Mouse (Mus musculus) liver, embryonic 14.5 days (tissue): ENCODE data around the gene Tas1r2. TPM values are rescaled to one million over a fixed set of nuclear protein-coding genes. Genes with fewer than 3 reads are reported as not detected.

Experiments
- ATAC-seq: fragments of 200-750 bp; cut with Nextera tagmentation; 2 replicates; pipeline ENCODE4 v1.8.0; 2017; ENCODE audit warnings: moderate number of reproducible peaks, mild to moderate bottlenecking, moderate library complexity; ENCODE audit not compliant: insufficient read depth
- DNase-seq, 3 experiments: peaks; one replicate each; pipeline ENCODE4 v3.0.0-alpha.2; 2012 to 2013; ENCODE audit warnings: low read depth in 3 of 3, low spot score in 3 of 3
- H3K27ac ChIP-seq: fragments of 300-500 bp; sonication (generic); 2 replicates; pipeline ENCODE4 v1.5.1; 2014; ENCODE audit warnings: moderate library complexity, mild to moderate bottlenecking, control low read depth, inconsistent platforms
- H3K27me3 ChIP-seq: fragments of 300-500 bp; sonication (generic); 2 replicates; pipeline ENCODE4 v1.6.1; 2014; ENCODE audit warnings: mild to moderate bottlenecking, low read length, moderate library complexity; ENCODE audit not compliant: control insufficient read depth, insufficient read depth
- H3K36me3 ChIP-seq: fragments of 300-500 bp; sonication (generic); replicated peaks from 2 replicates; pipeline ENCODE4 v1.6.1; 2014; ENCODE audit warnings: low read depth; ENCODE audit not compliant: control insufficient read depth, insufficient read depth
- H3K4me1 ChIP-seq, 2 experiments: fragments of 200-500 bp in 1 of 2; fragments of 300-500 bp in 1 of 2; sonication (generic) in 1 of 2; replicated peaks; 2 replicates each; pipeline ENCODE4 v1.6.1; 2012 to 2014; ENCODE audit warnings: antibody characterized with exemption in 1 of 2, inconsistent platforms in 1 of 2, low read length in 1 of 2; ENCODE audit not compliant: control insufficient read depth in 2 of 2, insufficient read depth in 2 of 2
- H3K4me2 ChIP-seq: fragments of 300-500 bp; sonication (generic); 2 replicates; pipeline ENCODE4 v1.6.1; 2014; ENCODE audit warnings: low read depth, mild to moderate bottlenecking, control low read depth, moderate library complexity
- H3K4me3 ChIP-seq, 2 experiments: fragments of 200-500 bp in 1 of 2; fragments of 300-500 bp in 1 of 2; sonication (generic) in 1 of 2; 2 replicates each; pipeline ENCODE4 v1.5.1; 2012 to 2014; ENCODE audit warnings: low read depth in 2 of 2, low read length in 2 of 2, mild to moderate bottlenecking in 2 of 2, control low read depth in 1 of 2, inconsistent platforms in 1 of 2, moderate library complexity in 1 of 2; ENCODE audit not compliant: insufficient read depth in 1 of 2
- H3K9ac ChIP-seq: fragments of 300-500 bp; sonication (generic); replicated peaks from 2 replicates; pipeline ENCODE4 v1.6.1; 2014; ENCODE audit warnings: mild to moderate bottlenecking, control low read depth, moderate library complexity
- H3K9me3 ChIP-seq: fragments of 300-500 bp; sonication (generic); 2 replicates; pipeline ENCODE4 v1.6.1; 2016; ENCODE audit warnings: low read length, mixed read lengths; ENCODE audit not compliant: control insufficient read depth
- CTCF ChIP-seq: IDR thresholded peaks from 2 replicates; pipeline ENCODE4 v1.5.1; 2016; ENCODE audit warnings: antibody characterized with exemption, low read depth, control low read depth
- EP300 ChIP-seq: IDR thresholded peaks from 2 replicates; pipeline ENCODE4 v1.6.1; 2016; ENCODE audit warnings: antibody characterized with exemption, low read depth
- WGBS: fragments of 180-500 bp; shearing (Covaris S2); extraction: QIAGEN DNeasy Blood & Tissue Kit; methylation state at CpG from one replicate; pipeline ENCODE4 v1.1.7; 2014; ENCODE audit not compliant: insufficient replicate concordance; 5-methylcytosine and 5-hydroxymethylcytosine counted together
- polyA plus RNA-seq, 2 experiments: library from polyadenylated mRNA; depleted of rRNA in 1 of 2; stranded (reverse) in 1 of 2; unstranded in 1 of 2; fragments of >200 nt; fragmentation: Nextera tagmentation in 1 of 2; extraction: Ambion mirVana in 1 of 2; gene quantifications; 2 replicates each; pipeline versions ENCODE4 v1.2.1 to v1.2.3; 2012 to 2014

Gene Tas1r2
- polyA plus RNA-seq, 2 experiments: not detected

DNA sequence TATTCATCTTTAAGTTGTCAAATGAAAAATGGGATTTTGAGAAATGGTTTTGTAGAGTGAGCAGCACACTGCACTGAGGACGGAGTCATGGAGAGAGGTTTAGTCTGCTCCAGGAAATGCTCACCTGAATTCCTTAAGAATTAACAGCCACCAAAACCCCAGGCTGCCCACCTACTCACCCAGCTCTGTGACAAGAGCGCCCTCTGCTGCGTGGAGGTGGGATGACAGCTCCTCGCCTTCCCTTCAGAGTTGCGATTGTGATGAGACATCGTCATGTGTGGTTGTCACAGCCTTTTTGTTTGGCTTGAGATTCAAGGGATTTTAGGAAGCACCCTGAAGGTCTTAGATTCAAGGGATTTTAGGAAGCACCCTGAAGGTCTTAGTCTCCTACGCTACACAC, 17.0 kb upstream of the Tas1r2 start:
- ATAC-seq (no peak), DNase-seq (no peak)
- Histone ChIP-seq H3K9ac (no peak overlapping the region), H3K4me3 (no peak overlapping the region), H3K27ac (no peak overlapping the region), H3K9me3 (no peaks in the 10 kb centered on the region), H3K4me1 (0 out of 4 replicates have a peak, but pooled peaks cover 0 to 3% of the 10 kb centered on the region in 2 experiments), H3K4me2 (no peak overlapping the region), H3K36me3 (no peaks in the 10 kb centered on the region), H3K27me3 (no peaks in the 10 kb centered on the region)
- 23% methylated on average over 7 of the region's 7 CpGs for WGBS
- TF ChIP-seq CTCF (peak; percentile 98), EP300 (no peak)

DNA sequence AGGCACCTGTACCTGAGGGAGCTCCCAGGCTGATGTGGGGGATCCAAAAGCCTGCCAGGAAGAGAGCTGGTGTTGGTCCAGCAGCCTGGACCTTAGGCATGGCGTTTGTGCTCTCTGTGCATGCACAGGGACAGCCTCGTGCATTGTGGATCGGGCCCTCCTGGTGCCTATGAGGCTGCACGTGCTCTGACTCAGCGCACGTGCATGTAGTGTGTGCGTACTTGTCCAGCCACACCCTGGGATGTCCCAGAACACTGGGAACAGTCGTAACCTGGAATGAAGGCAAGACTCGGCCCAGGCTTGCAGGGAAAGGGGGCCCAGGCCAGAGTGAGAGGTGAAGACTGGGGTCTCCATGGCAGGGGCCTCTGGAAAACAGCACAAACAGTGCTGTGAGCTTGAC, 15.5 kb upstream of the Tas1r2 start:
- Histone ChIP-seq H3K36me3 (no peaks in the 10 kb centered on the region), H3K9me3 (no peaks in the 10 kb centered on the region), H3K4me1 (0 out of 4 replicates have a peak, but pooled peaks cover 0 to 3% of the 10 kb centered on the region in 2 experiments), H3K27me3 (no peaks in the 10 kb centered on the region), H3K4me2 (no peak overlapping the region), H3K27ac (no peak overlapping the region), H3K9ac (no peak overlapping the region), H3K4me3 (no peak overlapping the region)
- 74% methylated on average over 9 of the region's 9 CpGs for WGBS
- TF ChIP-seq CTCF (no peak), EP300 (no peak)
- no peak for ATAC-seq
- no peak for DNase-seq

DNA sequence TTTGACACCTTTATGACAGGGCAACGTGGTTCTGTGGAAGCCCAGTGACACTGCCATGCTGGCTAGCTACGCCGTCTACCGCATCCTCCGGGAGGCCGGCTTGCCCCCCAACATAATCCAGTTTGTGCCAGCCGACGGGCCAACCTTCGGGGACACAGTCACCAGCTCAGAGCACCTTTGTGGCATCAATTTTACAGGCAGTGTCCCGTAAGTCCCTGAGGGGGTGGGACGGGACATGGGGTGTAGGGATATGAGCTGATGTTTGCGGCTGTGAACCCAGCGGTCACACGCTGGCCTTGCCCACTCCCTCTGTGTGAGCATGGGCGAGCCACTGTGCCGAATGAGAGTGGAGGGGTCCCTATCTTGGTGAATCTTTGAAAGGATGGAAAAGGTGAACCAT, 15.0 kb upstream of the Tas1r2 start:
- Histone ChIP-seq H3K9me3 (no peaks in the 10 kb centered on the region), H3K36me3 (no peaks in the 10 kb centered on the region), H3K9ac (no peak overlapping the region), H3K4me2 (no peak overlapping the region), H3K4me3 (no peak overlapping the region), H3K27me3 (no peaks in the 10 kb centered on the region), H3K27ac (no peak overlapping the region), H3K4me1 (0 out of 4 replicates have a peak, but pooled peaks cover 0 to 3% of the 10 kb centered on the region in 2 experiments)
- ATAC-seq (no peak), DNase-seq (no peak)
- WGBS: 77% methylated on average over 16 of the region's 16 CpGs
- TF ChIP-seq EP300 (no peak), CTCF (no peak)

DNA sequence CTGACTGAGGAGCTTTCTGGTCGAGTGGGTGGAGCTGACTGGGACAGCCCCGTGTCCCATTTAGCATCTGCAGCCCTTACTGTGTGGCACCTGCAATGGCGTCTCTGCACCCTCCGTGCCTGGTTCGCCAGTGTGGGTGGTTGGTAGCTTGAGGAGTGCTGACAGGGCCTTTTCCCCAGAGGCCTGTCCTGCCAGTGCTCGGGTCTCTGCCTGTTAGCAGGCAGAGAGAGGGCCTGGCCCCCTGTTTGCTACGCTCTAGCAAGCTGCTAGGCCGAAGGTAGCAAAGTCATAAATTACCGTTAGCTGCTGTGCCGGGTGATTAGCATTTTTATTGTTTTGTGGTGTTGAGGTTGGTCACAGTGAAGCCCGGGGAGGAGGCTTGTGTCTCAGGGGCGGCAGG, 13.5 kb upstream of the Tas1r2 start:
- Histone ChIP-seq H3K27me3 (no peaks in the 10 kb centered on the region), H3K4me3 (no peak overlapping the region), H3K27ac (no peak overlapping the region), H3K9me3 (no peaks in the 10 kb centered on the region), H3K36me3 (no peaks in the 10 kb centered on the region), H3K9ac (no peak overlapping the region), H3K4me2 (no peak overlapping the region), H3K4me1 (0 out of 4 replicates have a peak, but pooled peaks cover 0 to 3% of the 10 kb centered on the region in 2 experiments)
- TF ChIP-seq CTCF (no peak), EP300 (no peak)
- DNase-seq (no peak), ATAC-seq (no peak)
- 47% methylated on average over 12 of the region's 12 CpGs for WGBS

DNA sequence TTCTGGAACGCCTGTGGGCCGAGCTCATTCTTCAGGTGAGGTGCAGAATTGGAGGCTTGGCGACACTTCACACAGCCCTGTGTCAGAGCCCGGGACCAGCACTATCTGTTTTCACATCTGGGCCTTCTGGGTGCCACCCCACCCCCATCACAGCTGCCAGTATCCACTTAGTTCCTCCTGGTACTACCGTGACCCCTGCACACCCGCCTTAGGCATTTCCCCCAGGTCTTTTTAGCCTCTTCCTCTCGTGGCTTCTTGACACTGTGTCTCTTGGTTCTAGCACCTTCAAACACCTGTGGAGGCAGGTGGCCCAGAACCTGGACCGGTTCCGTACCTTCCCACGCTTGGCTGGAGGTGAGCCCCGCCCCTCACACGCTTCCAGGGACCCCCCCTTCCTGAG, 13.0 kb upstream of the Tas1r2 start:
- Histone ChIP-seq H3K36me3 (no peaks in the 10 kb centered on the region), H3K9me3 (no peaks in the 10 kb centered on the region), H3K27me3 (no peaks in the 10 kb centered on the region), H3K4me1 (0 out of 4 replicates have a peak, but pooled peaks cover 0 to 3% of the 10 kb centered on the region in 2 experiments), H3K9ac (no peak overlapping the region), H3K27ac (no peak overlapping the region), H3K4me2 (no peak overlapping the region), H3K4me3 (no peak overlapping the region)
- DNase-seq: no peak
- no peak for ATAC-seq
- 43% methylated on average over 12 of the region's 12 CpGs for WGBS
- TF ChIP-seq EP300: no peak
- TF ChIP-seq CTCF: no peak
